Mouse (Mus musculus) heart, embryonic 10.5 days (tissue): ENCODE results near the gene Lrrc39. TPM values are rescaled to one million over a fixed set of nuclear protein-coding genes. Genes with fewer than 3 reads are reported as not detected.

ENCODE experiments used
- DNase-seq: peaks from one replicate; pipeline ENCODE4 v3.0.0-alpha.2; 2017; ENCODE audit warnings: low spot score
- H3K27ac ChIP-seq: fragments of 300-500 bp; sonication (generic); 2 replicates; pipeline ENCODE4 v1.5.1; 2016; ENCODE audit warnings: mild to moderate bottlenecking
- H3K27me3 ChIP-seq: fragments of 300-500 bp; sonication (generic); 2 replicates; pipeline ENCODE4 v1.6.1; 2016; ENCODE audit warnings: mild to moderate bottlenecking; ENCODE audit not compliant: poor library complexity, insufficient read depth, severe bottlenecking
- H3K36me3 ChIP-seq: fragments of 300-500 bp; sonication (generic); 2 replicates; pipeline ENCODE4 v1.6.1; 2016; ENCODE audit warnings: mild to moderate bottlenecking, moderate library complexity
- H3K4me1 ChIP-seq: fragments of 300-500 bp; sonication (generic); 2 replicates; pipeline ENCODE4 v1.6.1; 2016; ENCODE audit warnings: mild to moderate bottlenecking
- H3K4me3 ChIP-seq: fragments of 300-500 bp; sonication (generic); 2 replicates; pipeline ENCODE4 v1.5.1; 2016; ENCODE audit warnings: mild to moderate bottlenecking, moderate library complexity
- H3K9me3 ChIP-seq: fragments of 300-500 bp; sonication (generic); 2 replicates; pipeline ENCODE4 v1.6.1; 2016; ENCODE audit warnings: mild to moderate bottlenecking, moderate library complexity
- WGBS: fragments of 180-500 bp; shearing (Covaris S2); methylation state at CpG from one replicate; pipeline ENCODE4 v1.1.7; 2016; 5-methylcytosine and 5-hydroxymethylcytosine counted together
- polyA plus RNA-seq: library from polyadenylated mRNA; unstranded; fragments of >200 nt; fragmentation: Nextera tagmentation; extraction: Ambion mirVana; gene quantifications from 2 replicates; pipeline ENCODE4 v1.2.1, GENCODE M21; 2016

The Lrrc39 gene
- polyA plus RNA-seq, 1 experiment from 2014 or later: 23.1 TPM

DNA sequence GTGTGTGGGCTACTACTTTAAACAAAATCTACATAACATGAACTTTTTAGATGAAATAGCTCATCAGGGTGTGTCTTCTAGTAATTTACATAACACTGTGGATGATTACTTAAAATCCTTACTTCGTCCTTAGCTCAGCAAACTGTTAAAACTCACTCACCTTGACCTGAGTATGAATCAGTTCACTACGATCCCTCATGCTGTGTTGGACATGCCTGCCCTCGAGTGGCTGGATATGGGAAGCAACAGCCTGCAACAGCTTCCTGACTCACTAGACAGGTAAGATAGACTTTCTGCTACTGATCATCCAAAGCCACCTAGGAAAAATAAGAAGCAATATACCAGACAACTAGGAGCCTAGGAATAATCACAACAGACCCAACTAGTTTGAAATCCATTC lies 14.5 kb downstream of the Lrrc39 start:
- WGBS: 62% methylated on average over 3 of the region's 3 CpGs

GRCm38 (mm10) chr3:116582201-116582600 lies 19.4 kb downstream of the Lrrc39 start:
- Histone ChIP-seq H3K4me1 (no peaks in the 10 kb centered on the region), H3K4me3 (no peak overlapping the region), H3K36me3 (peaks cover 87% of the 10 kb centered on the region), H3K27me3 (no peaks in the 10 kb centered on the region), H3K27ac (no peak overlapping the region), H3K9me3 (no peaks in the 10 kb centered on the region)
- DNase-seq: no peak
- WGBS: 80% methylated on average over 9 of the region's 9 CpGs

More for the DNA sequence above, 14.5 kb downstream of the Lrrc39 start:
- Histone ChIP-seq H3K27me3 (no peaks in the 10 kb centered on the region), H3K4me3 (no peak overlapping the region), H3K36me3 (peaks cover 58% of the 10 kb centered on the region), H3K4me1 (no peaks in the 10 kb centered on the region), H3K27ac (no peak overlapping the region), H3K9me3 (no peaks in the 10 kb centered on the region)
- DNase-seq: no peak

DNA sequence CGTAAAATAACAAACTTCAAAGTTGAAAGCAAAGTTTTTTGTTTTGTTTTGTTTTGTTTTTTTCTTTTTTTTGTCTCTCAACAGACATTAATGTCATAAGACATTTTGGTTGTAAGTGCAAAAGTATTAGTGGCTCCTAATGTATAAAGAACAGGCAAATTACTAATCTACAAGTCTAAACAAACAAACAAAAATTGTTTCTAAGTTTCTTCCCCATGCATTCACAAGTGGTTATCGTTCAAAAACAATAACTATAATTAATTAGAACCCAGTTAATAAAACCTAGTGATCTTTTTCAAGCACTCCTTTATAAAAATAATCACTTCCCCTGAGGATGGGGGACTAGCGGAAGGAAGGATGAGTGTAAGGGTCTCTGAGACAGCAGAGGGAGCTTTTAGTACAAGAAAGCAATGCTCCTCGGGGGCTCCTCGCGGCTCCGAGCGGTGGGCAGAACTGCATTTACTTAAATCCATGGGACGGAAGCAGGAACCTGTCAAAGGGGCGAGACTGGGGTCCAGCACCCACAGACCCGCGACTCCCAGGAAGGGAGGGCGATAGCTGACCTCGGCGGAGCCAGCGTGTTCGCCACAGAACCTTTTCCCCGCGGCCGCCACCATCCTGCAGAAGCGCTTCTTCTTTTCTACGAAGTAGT lies 31.4 kb downstream of the Lrrc39 start:
- DNase-seq: no peak
- peak overlapping the region; percentile 95 for H3K27ac ChIP-seq
- H3K4me3 ChIP-seq: peak overlapping the region; percentile 86
- peaks cover 28% of the 10 kb centered on the region for H3K36me3 ChIP-seq
- no peaks in the 10 kb centered on the region for H3K9me3 ChIP-seq
- H3K4me1 ChIP-seq: peaks cover 3% of the 10 kb centered on the region; the same call in 1 of the 2 replicates
- WGBS: 2% methylated on average over 22 of the region's 22 CpGs
- H3K27me3 ChIP-seq: no peaks in the 10 kb centered on the region

DNA sequence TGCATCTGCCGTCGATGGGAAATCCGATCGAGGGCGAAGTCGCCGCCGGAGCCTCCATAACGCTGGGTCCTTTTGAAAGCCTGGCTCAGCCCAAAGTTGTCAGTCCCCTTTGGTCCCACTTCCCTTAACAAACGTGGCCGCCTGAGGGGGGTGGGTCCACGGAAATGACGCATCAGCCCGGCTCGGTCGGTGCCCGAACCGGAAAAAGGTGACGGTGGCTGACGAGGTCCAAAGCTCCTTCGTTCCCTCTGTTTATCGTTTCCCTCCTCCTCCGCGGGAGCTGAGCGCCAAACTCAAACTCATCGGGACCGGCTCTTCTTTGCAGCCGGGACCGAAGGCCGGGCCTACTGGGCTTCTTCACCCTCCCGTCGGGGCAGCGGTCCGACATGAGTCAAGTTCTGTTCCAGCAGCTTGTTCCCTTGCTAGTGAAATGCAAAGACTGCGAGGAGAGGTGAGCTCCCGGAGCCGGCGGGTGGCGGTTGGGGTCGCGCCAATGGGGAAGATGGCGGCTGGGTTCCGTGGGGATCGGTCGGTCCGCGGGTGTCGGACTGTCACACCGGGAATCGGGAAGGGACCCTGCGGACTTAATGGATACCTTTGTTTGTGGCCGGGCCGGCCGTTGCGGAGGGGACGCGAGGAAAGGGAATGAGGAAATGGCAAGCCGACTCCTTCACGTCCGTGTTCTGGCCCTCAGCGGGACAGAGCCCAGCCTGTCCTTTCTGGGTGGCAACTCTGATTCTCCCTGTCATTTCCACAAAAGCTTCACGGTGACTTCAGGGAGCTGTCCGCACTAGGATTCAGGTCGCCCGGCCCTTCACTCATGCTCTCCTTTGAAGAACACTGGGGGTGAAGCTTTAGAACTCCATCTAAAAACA lies 32.2 kb downstream of the Lrrc39 start, which contains the start of gene Sass6:
Gene Sass6, plus strand, starts transcription at position 255 of the 875 bp plus-strand sequence.
- under 1% methylated on average over 65 of the region's 65 CpGs for WGBS
- Histone ChIP-seq H3K9me3 (no peaks in the 10 kb centered on the region), H3K4me1 (peaks cover 3% of the 10 kb centered on the region; the same call in 1 of the 2 replicates), H3K27ac (peak within 1 kb of the TSS; percentile 95), H3K36me3 (peaks cover 21% of the 10 kb centered on the region), H3K4me3 (peak within 1 kb of the TSS; percentile 86), H3K27me3 (no peaks in the 10 kb centered on the region)
- DNase-seq: peak; percentile 97

GRCm38 (mm10) chr3:116595603-116595991 lies 32.8 kb downstream of the Lrrc39 start:
- Histone ChIP-seq H3K4me1 (peaks cover 3% of the 10 kb centered on the region; the same call in 1 of the 2 replicates), H3K27me3 (no peaks in the 10 kb centered on the region), H3K9me3 (no peaks in the 10 kb centered on the region), H3K36me3 (peaks cover 14% of the 10 kb centered on the region), H3K4me3 (peak overlapping the region; percentile 86), H3K27ac (peak overlapping the region; percentile 95; the same call in 1 of the 2 replicates)
- no peak for DNase-seq
- WGBS: 8% methylated on average over 10 of the region's 10 CpGs

DNA sequence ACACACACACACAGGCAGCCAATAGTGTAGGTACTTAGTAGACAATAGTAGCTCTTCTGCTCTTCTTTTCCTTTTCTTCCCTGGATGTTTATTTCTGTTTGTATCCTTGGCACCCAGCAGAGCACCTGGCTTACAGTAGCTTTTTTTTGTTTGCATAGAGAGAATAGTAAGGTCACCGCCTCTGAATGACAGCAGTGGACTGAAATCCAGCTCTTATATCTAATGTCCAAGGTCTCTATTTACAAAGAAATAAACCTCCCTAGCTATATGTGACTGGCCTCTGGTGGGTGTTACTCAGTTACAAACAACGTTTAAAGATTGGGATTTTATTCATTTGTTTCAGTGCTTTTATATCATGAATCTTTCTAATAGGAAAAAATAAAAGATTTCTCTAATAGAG lies 36.9 kb downstream of the Lrrc39 start:
- Histone ChIP-seq H3K27ac (no peak overlapping the region), H3K9me3 (no peaks in the 10 kb centered on the region), H3K4me3 (no peak overlapping the region), H3K27me3 (no peaks in the 10 kb centered on the region), H3K36me3 (peaks cover 2% of the 10 kb centered on the region; the same call in 1 of the 2 replicates), H3K4me1 (no peaks in the 10 kb centered on the region)
- WGBS: 84% methylated on average over 2 of the region's 2 CpGs
- DNase-seq: no peak

DNA sequence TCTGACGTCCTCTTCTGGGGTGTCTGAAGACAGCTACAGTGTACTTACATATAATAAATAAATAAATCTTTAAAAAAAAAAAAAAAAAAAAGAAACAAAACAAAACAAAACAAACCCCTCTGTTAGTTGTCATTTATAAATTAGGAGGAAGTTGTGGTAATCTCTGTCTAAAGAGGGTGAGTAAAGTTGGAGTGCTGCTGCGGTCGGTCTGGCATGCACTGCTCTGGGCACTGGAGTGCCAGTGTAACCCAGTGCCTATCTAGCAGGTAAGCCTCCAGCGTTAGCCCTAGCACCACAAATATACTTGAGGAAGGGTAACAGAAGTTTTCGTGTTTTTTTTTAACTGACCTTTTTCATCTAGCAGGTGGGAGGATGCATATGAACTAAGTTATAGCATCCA lies 38.2 kb downstream of the Lrrc39 start:
- no peaks in the 10 kb centered on the region for H3K27me3 ChIP-seq
- WGBS: 90% methylated on average over 5 of the region's 5 CpGs
- no peaks in the 10 kb centered on the region for H3K9me3 ChIP-seq
- H3K4me3 ChIP-seq: no peak overlapping the region
- H3K36me3 ChIP-seq: peaks cover 8% of the 10 kb centered on the region; the same call in 1 of the 2 replicates
- H3K4me1 ChIP-seq: no peaks in the 10 kb centered on the region
- no peak overlapping the region for H3K27ac ChIP-seq
- DNase-seq: no peak

- no peaks in the 10 kb centered on the region for H3K27me3 ChIP-seq
Measured at GRCm38 (mm10) chr3:116601781-116602180, 39.0 kb downstream of the Lrrc39 start.

DNA sequence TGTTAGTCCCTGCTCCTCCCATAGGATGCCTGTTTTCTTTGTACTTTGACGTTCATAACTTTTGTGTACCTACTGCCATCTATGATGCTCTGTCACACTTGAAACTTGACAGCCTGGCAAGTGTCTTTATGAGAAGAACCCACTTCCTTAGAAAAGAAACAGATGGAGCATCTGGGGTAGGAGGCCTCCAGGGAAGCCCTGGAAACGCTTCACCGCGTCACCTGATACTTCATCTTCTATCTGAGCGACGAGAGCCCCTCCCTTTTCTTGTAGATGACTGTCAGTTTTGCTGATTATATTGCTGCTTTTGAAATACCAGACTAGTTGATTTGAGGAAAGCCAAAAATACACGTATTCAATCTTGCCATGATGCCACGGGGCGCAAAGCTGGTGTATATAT lies 41.8 kb downstream of the Lrrc39 start:
- Histone ChIP-seq H3K36me3 (peaks cover 40% of the 10 kb centered on the region), H3K27me3 (no peaks in the 10 kb centered on the region), H3K27ac (no peak overlapping the region), H3K9me3 (no peaks in the 10 kb centered on the region), H3K4me3 (no peak overlapping the region), H3K4me1 (no peaks in the 10 kb centered on the region)
- 78% methylated on average over 9 of the region's 9 CpGs for WGBS
- DNase-seq: no peak

More at GRCm38 (mm10) chr3:116601781-116602180, 39.0 kb downstream of the Lrrc39 start:
- H3K4me1 ChIP-seq: no peaks in the 10 kb centered on the region
- H3K27ac ChIP-seq: no peak overlapping the region
- no peak overlapping the region for H3K4me3 ChIP-seq
- no peak for DNase-seq
- H3K36me3 ChIP-seq: peaks cover 14% of the 10 kb centered on the region; the same call in 1 of the 2 replicates
- 89% methylated on average over 5 of the region's 5 CpGs for WGBS
- H3K9me3 ChIP-seq: no peaks in the 10 kb centered on the region

DNA sequence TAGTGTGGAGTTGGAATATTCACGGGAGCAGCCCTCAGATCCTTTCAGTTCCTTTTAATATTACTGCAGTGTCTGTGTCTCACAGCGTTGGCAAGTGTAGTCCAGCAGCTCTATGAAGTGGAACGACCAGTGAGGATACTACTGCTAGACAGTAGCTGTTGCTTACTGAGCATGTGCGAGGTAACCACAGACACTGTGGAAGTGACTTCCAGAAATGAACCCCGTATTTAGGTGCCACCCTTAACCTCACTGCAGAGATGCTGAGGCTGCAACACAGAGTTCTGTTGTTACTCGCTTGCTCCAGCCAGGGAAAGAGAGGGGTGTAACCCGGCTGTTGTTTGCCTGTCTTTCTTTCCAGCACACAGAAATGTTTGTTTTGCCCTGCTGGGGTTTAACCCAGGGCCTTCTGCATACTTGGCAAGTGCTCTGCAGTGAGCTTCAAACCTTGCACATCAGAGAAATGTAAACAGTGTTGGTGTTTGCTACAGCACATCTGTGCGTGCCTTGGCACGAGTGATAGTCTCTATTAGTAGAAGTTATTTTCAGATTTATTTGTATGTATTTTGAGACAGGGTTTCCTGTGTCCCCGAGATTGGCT lies 51.6 kb downstream of the Lrrc39 start, which contains the start of gene Trmt13:
Gene Trmt13, minus strand, starts transcription at position 293 of the 598 bp plus-strand sequence.
- no peaks in the 10 kb centered on the region for H3K27me3 ChIP-seq
- no peaks in the 10 kb centered on the region for H3K9me3 ChIP-seq
- no peaks in the 10 kb centered on the region for H3K4me1 ChIP-seq
- peaks cover 70% of the 10 kb centered on the region for H3K36me3 ChIP-seq
- no peak within 1 kb of the TSS for H3K4me3 ChIP-seq
- 86% methylated on average over 10 of the region's 10 CpGs for WGBS
- H3K27ac ChIP-seq: no peak within 1 kb of the TSS
- DNase-seq: no peak

DNA sequence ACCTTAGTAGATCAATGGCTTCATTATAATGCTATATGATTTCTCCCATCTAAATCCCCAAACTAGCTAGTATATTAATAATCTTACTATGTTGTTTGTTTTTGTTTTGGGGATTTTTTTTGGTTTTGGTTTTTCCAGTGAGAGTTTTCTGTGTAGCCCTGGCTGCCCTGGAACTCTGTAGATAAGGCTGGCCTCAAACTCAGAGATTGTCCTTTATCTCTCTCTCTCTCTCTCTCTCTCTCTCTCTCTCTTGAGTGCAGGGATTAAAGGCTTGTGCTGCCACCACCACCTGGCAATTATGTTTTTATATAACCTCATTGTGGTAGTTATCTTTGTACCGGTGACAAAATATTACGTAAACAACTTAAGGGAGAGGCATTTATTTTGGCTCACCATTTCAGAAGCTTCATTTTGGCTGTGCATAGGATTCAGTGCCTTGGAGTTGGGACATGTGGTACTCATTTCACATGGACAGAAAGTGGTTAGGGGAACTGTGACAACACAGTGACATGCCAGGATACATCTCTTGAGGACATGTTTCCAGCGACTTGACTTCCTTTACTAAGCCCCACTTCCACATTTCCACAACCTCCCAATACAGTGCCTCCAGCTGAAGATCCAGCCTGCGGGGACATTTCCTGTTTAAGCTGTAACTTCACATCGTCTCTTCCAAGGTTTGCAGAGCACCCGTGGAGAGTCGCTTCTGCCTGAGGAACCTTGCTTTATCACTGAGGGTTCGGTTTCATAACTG lies 52.7 kb downstream of the Lrrc39 start:
- no peak overlapping the region for H3K4me3 ChIP-seq
- no peaks in the 10 kb centered on the region for H3K9me3 ChIP-seq
- 83% methylated on average over 8 of the region's 8 CpGs for WGBS
- H3K4me1 ChIP-seq: no peaks in the 10 kb centered on the region
- H3K27ac ChIP-seq: no peak overlapping the region
- no peak for DNase-seq
- no peaks in the 10 kb centered on the region for H3K27me3 ChIP-seq
- H3K36me3 ChIP-seq: peaks cover 65% of the 10 kb centered on the region

- WGBS: 72% methylated on average over 6 of the region's 6 CpGs
- no peaks in the 10 kb centered on the region for H3K27me3 ChIP-seq
Measured at GRCm38 (mm10) chr3:116618855-116619254, 56.1 kb downstream of the Lrrc39 start.

More at GRCm38 (mm10) chr3:116618855-116619254, 56.1 kb downstream of the Lrrc39 start:
- Histone ChIP-seq H3K4me3 (no peak overlapping the region), H3K36me3 (peaks cover 73% of the 10 kb centered on the region), H3K4me1 (no peaks in the 10 kb centered on the region), H3K27ac (no peak overlapping the region), H3K9me3 (no peaks in the 10 kb centered on the region)
- no peak for DNase-seq
